Mouse (Mus musculus): ENCODE data around the gene Eras.
"Not testable (repeated sequence)": the region's sequence is repeated elsewhere in the genome, so short reads cannot be mapped to it uniquely, and the experiment has no call there.

Gene Eras

GRCm38 (mm10) chrX:7910473-7910872 is 17.9 kb downstream of the Eras start:
- in situ Hi-C loops (cut with MboI, MseI), result loop anchor here (5.0 kb wide), 1 partner anchor 107 kb away; the partner anchor contains the start of gene Glod5 (in 2 of the 2)

DNA sequence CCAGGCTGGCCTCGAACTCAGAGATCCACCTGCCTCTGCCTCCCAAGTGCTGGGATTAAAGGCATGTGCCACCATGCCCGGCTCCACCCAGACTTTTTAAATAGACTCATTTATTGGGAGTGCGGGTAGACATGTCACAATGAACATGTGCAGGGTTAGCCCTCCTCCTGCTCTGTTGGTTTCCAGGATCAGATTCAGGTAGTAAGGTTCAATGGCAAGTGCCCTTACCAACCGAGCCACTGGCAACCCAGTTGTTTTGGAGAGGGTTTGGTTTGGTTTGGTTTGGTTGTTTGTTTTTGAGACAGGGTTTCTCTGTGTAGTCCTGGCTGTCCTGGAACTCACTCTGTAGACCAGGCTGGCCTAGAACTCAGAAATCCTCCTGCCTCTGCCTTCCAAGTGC is 19.2 kb downstream of the Eras start, which contains the start of gene Gm10490:
Gene Gm10490 (plus strand): TSS at position 301 of the 400 bp plus-strand sequence.
- in situ Hi-C loops (cut with MboI, MseI), result not testable (repeated sequence)

DNA sequence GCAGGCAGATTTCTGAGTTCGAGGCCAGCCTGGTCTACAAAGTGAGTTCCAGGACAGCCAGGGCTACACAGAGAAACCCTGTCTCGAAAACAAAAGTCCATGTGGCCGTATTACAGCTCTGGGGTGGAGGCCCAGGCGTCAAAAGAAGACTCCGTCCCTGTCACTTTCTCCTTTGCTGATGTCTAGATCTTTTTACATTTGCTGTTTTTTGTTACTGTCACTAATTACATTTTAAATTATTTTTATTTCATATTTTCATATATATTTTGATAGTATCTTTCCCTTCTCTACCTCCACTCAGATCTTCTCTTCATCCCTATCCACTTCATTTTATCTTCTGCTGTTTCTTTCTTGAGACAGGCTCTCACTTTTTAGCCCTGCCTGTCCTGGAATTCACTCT is 20.7 kb downstream of the Eras start, which contains the start of gene Gm10491:
Gene Gm10491 (minus strand): TSS at position 101 of the 400 bp plus-strand sequence.
- in situ Hi-C loops (cut with MboI, MseI), result no loop called here

DNA sequence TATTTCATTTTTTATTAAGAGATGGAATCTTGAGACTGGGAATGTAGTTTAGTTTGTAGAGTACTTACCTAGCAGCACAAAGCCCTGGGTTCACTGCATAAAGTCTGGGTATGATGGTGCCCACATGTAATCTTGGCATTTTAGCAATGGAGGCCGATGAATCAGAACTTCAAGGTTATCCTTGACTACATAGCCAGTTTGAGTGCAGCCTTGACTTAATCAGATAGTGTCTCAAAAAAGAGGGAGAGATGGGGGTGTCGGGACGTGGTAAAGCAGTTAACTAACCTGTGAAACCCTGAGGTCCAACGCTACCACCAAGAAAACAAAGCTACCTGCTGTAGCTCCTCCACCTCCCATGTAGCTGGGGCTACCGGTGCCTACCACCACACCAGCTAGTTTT is 24.0 kb downstream of the Eras start:
- in situ Hi-C loops (cut with MboI, MseI), result no loop called here

DNA sequence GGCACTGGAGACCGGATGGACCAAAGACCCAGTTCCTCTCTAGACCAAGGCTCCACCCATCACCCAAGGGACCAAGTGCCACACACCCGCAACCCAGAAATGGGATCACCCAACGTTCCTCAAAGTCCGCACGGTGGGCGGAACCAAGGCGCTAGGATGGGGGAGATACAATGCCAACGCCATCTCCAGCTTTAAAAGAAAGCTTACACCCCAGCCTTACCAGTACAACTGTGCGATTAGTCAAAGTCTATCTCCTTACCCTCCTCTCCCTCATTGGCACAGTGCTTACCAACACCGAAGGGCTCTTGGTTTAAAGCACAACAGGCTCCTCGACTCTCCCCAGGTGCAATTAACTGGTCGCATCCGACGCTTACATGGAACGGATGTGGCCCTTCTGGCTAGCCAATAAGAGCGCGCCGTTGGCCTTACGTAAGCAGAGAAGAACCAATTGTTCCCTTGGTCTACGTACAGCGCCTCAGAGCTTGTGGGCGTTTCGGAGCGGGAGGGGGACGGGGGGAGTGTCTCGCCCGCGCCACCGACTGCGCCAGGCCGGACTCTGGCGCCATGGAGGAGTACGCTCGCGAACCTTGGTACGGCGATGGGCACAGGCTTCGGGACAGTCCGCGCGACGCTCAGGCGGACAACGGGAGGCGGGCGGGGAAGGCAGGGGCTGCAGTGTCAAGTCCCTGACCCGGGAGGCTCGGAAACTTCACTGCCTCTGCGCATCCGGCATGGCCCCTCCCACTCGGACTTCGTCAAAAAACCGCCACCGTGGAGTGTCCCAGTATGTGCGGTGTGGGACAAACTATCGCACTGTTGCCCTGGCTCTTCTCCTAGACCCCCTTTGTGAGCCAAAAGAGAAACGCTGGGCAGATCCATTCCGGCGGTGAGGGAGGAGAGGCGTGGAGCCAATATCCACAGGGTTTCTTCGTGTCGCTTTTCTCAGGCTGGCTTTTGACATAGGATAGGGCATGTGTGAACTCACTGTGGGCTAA is 29.2 kb downstream of the Eras start, which contains the start of the genes Pqbp1 and Timm17b:
Gene Pqbp1 (minus strand): TSS at position 390 of the 995 bp plus-strand sequence.
Gene Timm17b (plus strand): TSS at position 478 of the 995 bp plus-strand sequence.
- in situ Hi-C loops (cut with MboI, MseI), result no loop called here

- in situ Hi-C loops (cut with MboI, MseI), result no loop called here
Measured at GRCm38 (mm10) chrX:7898211-7898610, 30.2 kb downstream of the Eras start.

DNA sequence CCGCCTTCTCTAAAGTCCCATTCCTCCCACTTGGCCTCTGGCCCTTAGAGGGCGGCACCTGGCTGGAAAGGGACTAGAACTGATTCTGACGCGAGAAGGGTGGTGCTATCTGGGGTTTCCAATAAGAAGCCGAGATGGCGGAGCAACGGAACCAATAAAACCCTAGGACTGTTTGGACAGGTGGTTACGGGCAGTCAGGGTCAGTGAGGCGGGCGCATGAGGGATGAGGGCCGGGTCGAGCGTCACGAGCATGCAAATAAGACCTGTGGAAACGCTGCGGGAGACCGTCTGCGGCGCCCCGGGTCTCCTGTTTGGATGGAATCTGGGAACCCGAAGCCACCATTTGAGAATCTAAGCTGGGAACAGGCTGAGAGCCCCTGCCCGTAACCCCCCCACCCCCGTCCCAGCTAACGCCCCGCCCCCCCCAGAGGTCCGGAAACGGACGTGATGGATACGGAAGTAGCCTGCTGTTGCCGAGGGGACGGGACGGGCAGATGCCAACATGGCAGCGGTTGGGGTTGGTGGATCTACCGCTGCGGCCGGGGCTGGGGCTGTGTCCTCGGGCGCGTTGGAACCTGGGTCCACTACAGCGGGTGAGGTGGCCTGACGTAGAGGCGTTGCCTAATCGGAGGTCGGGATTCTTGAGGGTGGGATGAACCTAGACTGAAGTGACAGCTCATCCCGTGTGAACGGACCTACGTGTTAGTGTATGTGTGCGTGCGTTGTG is 44.4 kb downstream of the Eras start, which contains the start of gene Slc35a2:
Gene Slc35a2 (plus strand): TSS at position 188 of the 727 bp plus-strand sequence.
- in situ Hi-C loops (cut with MboI, MseI), result no loop called here

GRCm38 (mm10) chrX:7879819-7880218 is 48.6 kb downstream of the Eras start:
- in situ Hi-C loops (cut with MboI, MseI), result no loop called here

- in situ Hi-C loops (cut with MboI, MseI), result no loop called here
Measured at GRCm38 (mm10) chrX:7878495-7878894, 49.9 kb downstream of the Eras start.

- in situ Hi-C loops (cut with MboI, MseI), result no loop called here
Measured at GRCm38 (mm10) chrX:7878007-7878419, 50.4 kb downstream of the Eras start, which contains the start of gene Pim2. Gene Pim2, plus strand, starts transcription at chrX:7878262.
